Mouse (Mus musculus): ENCODE data around the gene Fam69a. TPM values are rescaled to one million over a fixed set of nuclear protein-coding genes. Genes with fewer than 3 reads are reported as not detected.

The Fam69a gene
- polyA plus RNA-seq, 1 experiment from 2014 or later = 18.1 TPM

GRCm38 (mm10) chr5:107995936-107996335, 9.1 kb upstream of the Fam69a start:
- DNase-seq (ENCODE audit: low spot score) (no peak), ATAC-seq (replicated peaks; ENCODE audit: low FRiP score) (no peak)
- WGBS = 84% methylated on average over 2 of the region's 2 CpGs
- H3K4me2 ChIP-seq (ENCODE audit: low read depth, low read length, severe bottlenecking) = no peak overlapping the region
- no peak overlapping the region for H3K9ac ChIP-seq (ENCODE audit: low read length)
- no peaks in the 10 kb centered on the region for H3K27me3 ChIP-seq (ENCODE audit: control insufficient read depth, insufficient read depth, low read length)
- H3K4me3 ChIP-seq (ENCODE audit: low read depth, low read length) = no peak overlapping the region
- no peak overlapping the region for H3K27ac ChIP-seq (ENCODE audit: low read depth, low read length)
- H3K36me3 ChIP-seq (ENCODE audit: control insufficient read depth, insufficient read depth, low read length) = no peaks in the 10 kb centered on the region
- no peaks in the 10 kb centered on the region for H3K4me1 ChIP-seq (replicated peaks; ENCODE audit: control insufficient read depth, insufficient read depth, low read length)
- no peaks in the 10 kb centered on the region for H3K9me3 ChIP-seq (ENCODE audit: control insufficient read depth, low read length)

GRCm38 (mm10) chr5:107987835-107988251, 958 bp upstream of the Fam69a start:
- no peaks in the 10 kb centered on the region for H3K36me3 ChIP-seq (ENCODE audit: control insufficient read depth, insufficient read depth, low read length)
- H3K27ac ChIP-seq (ENCODE audit: low read depth, low read length) = no peak overlapping the region
- 22% methylated on average over 5 of the region's 5 CpGs for WGBS
- no peaks in the 10 kb centered on the region for H3K9me3 ChIP-seq (ENCODE audit: control insufficient read depth, low read length)
- no peaks in the 10 kb centered on the region for H3K27me3 ChIP-seq (ENCODE audit: control insufficient read depth, insufficient read depth, low read length)
- peak overlapping the region; percentile 81 for H3K9ac ChIP-seq (ENCODE audit: low read length)
- H3K4me3 ChIP-seq (ENCODE audit: low read depth, low read length) = peak overlapping the region; percentile 75
- ATAC-seq (replicated peaks; ENCODE audit: low FRiP score) = 0 out of 2 replicates have a peak, but pooled peaks have one; percentile 32
- DNase-seq (ENCODE audit: low spot score) = no peak
- peak overlapping the region; percentile 82 for H3K4me2 ChIP-seq (ENCODE audit: low read depth, low read length, severe bottlenecking)
- no peaks in the 10 kb centered on the region for H3K4me1 ChIP-seq (replicated peaks; ENCODE audit: control insufficient read depth, insufficient read depth, low read length)

GRCm38 (mm10) chr5:107986255-107986966, 474 bp downstream of the Fam69a start:
- H3K36me3 ChIP-seq (ENCODE audit: control insufficient read depth, insufficient read depth, low read length) = no peaks in the 10 kb centered on the region
- no peak for DNase-seq (ENCODE audit: low spot score)
- peak overlapping the region; percentile 79 for H3K27ac ChIP-seq (ENCODE audit: low read depth, low read length)
- H3K9ac ChIP-seq (ENCODE audit: low read length) = peak overlapping the region; percentile 81
- H3K4me2 ChIP-seq (ENCODE audit: low read depth, low read length, severe bottlenecking) = peak overlapping the region; percentile 82
- no peaks in the 10 kb centered on the region for H3K27me3 ChIP-seq (ENCODE audit: control insufficient read depth, insufficient read depth, low read length)
- no peaks in the 10 kb centered on the region for H3K9me3 ChIP-seq (ENCODE audit: control insufficient read depth, low read length)
- under 1% methylated on average over 41 of the region's 54 CpGs for WGBS
- peak; percentile 82 for ATAC-seq (replicated peaks; ENCODE audit: low FRiP score)
- peak overlapping the region; percentile 75 for H3K4me3 ChIP-seq (ENCODE audit: low read depth, low read length)
- no peaks in the 10 kb centered on the region for H3K4me1 ChIP-seq (replicated peaks; ENCODE audit: control insufficient read depth, insufficient read depth, low read length)

GRCm38 (mm10) chr5:107983946-107984345, 2.9 kb downstream of the Fam69a start:
- no peak for DNase-seq (ENCODE audit: low spot score)
- Histone ChIP-seq H3K9ac (ENCODE audit: low read length) (no peak overlapping the region), H3K4me2 (ENCODE audit: low read depth, low read length, severe bottlenecking) (no peak overlapping the region), H3K9me3 (ENCODE audit: control insufficient read depth, low read length) (no peaks in the 10 kb centered on the region), H3K27me3 (ENCODE audit: control insufficient read depth, insufficient read depth, low read length) (no peaks in the 10 kb centered on the region), H3K36me3 (ENCODE audit: control insufficient read depth, insufficient read depth, low read length) (no peaks in the 10 kb centered on the region), H3K27ac (ENCODE audit: low read depth, low read length) (no peak overlapping the region), H3K4me1 (replicated peaks; ENCODE audit: control insufficient read depth, insufficient read depth, low read length) (no peaks in the 10 kb centered on the region), H3K4me3 (ENCODE audit: low read depth, low read length) (no peak overlapping the region)
- ATAC-seq (replicated peaks; ENCODE audit: low FRiP score) = no peak
- 96% methylated on average over 5 of the region's 5 CpGs for WGBS

- no peaks in the 10 kb centered on the region for H3K27me3 ChIP-seq (ENCODE audit: control insufficient read depth, insufficient read depth, low read length)
- H3K9me3 ChIP-seq (ENCODE audit: control insufficient read depth, low read length) = no peaks in the 10 kb centered on the region
- no peak overlapping the region for H3K27ac ChIP-seq (ENCODE audit: low read depth, low read length)
- no peak overlapping the region for H3K4me3 ChIP-seq (ENCODE audit: low read depth, low read length)
- ATAC-seq (replicated peaks; ENCODE audit: low FRiP score) (no peak), DNase-seq (ENCODE audit: low spot score) (no peak)
- H3K4me1 ChIP-seq (replicated peaks; ENCODE audit: control insufficient read depth, insufficient read depth, low read length) = no peaks in the 10 kb centered on the region
- no peak overlapping the region for H3K9ac ChIP-seq (ENCODE audit: low read length)
- WGBS = 89% methylated on average over 3 of the region's 3 CpGs
- H3K36me3 ChIP-seq (ENCODE audit: control insufficient read depth, insufficient read depth, low read length) = no peaks in the 10 kb centered on the region
- no peak overlapping the region for H3K4me2 ChIP-seq (ENCODE audit: low read depth, low read length, severe bottlenecking)
Measured at GRCm38 (mm10) chr5:107982016-107982415, 4.9 kb downstream of the Fam69a start.

GRCm38 (mm10) chr5:107979901-107980300, 7.0 kb downstream of the Fam69a start:
- WGBS = 94% methylated on average over 1 of the region's 1 CpGs
- no peak for ATAC-seq (replicated peaks; ENCODE audit: low FRiP score)
- no peak overlapping the region for H3K9ac ChIP-seq (ENCODE audit: low read length)

GRCm38 (mm10) chr5:107978289-107979035, 8.4 kb downstream of the Fam69a start:
- H3K27ac ChIP-seq (ENCODE audit: low read depth, low read length) = no peak overlapping the region
- DNase-seq (ENCODE audit: low spot score) (no peak), ATAC-seq (replicated peaks; ENCODE audit: low FRiP score) (no peak)
- H3K9me3 ChIP-seq (ENCODE audit: control insufficient read depth, low read length) = no peaks in the 10 kb centered on the region
- 86% methylated on average over 6 of the region's 6 CpGs for WGBS
- H3K27me3 ChIP-seq (ENCODE audit: control insufficient read depth, insufficient read depth, low read length) = no peaks in the 10 kb centered on the region
- no peaks in the 10 kb centered on the region for H3K36me3 ChIP-seq (ENCODE audit: control insufficient read depth, insufficient read depth, low read length)
- no peaks in the 10 kb centered on the region for H3K4me1 ChIP-seq (replicated peaks; ENCODE audit: control insufficient read depth, insufficient read depth, low read length)
- H3K9ac ChIP-seq (ENCODE audit: low read length) = no peak overlapping the region
- H3K4me2 ChIP-seq (ENCODE audit: low read depth, low read length, severe bottlenecking) = no peak overlapping the region
- H3K4me3 ChIP-seq (ENCODE audit: low read depth, low read length) = no peak overlapping the region

More at GRCm38 (mm10) chr5:107979901-107980300, 7.0 kb downstream of the Fam69a start:
- Histone ChIP-seq H3K9me3 (ENCODE audit: control insufficient read depth, low read length) (no peaks in the 10 kb centered on the region), H3K27me3 (ENCODE audit: control insufficient read depth, insufficient read depth, low read length) (no peaks in the 10 kb centered on the region), H3K4me3 (ENCODE audit: low read depth, low read length) (no peak overlapping the region), H3K27ac (ENCODE audit: low read depth, low read length) (no peak overlapping the region), H3K4me2 (ENCODE audit: low read depth, low read length, severe bottlenecking) (no peak overlapping the region), H3K4me1 (replicated peaks; ENCODE audit: control insufficient read depth, insufficient read depth, low read length) (no peaks in the 10 kb centered on the region), H3K36me3 (ENCODE audit: control insufficient read depth, insufficient read depth, low read length) (no peaks in the 10 kb centered on the region)
- no peak for DNase-seq (ENCODE audit: low spot score)

GRCm38 (mm10) chr5:107977640-107978288, 9.1 kb downstream of the Fam69a start:
- Histone ChIP-seq H3K4me3 (ENCODE audit: low read depth, low read length) (no peak overlapping the region), H3K9me3 (ENCODE audit: control insufficient read depth, low read length) (no peaks in the 10 kb centered on the region), H3K27ac (ENCODE audit: low read depth, low read length) (no peak overlapping the region), H3K4me2 (ENCODE audit: low read depth, low read length, severe bottlenecking) (no peak overlapping the region), H3K9ac (ENCODE audit: low read length) (no peak overlapping the region), H3K27me3 (ENCODE audit: control insufficient read depth, insufficient read depth, low read length) (no peaks in the 10 kb centered on the region), H3K36me3 (ENCODE audit: control insufficient read depth, insufficient read depth, low read length) (no peaks in the 10 kb centered on the region), H3K4me1 (replicated peaks; ENCODE audit: control insufficient read depth, insufficient read depth, low read length) (no peaks in the 10 kb centered on the region)
- DNase-seq (ENCODE audit: low spot score) (no peak), ATAC-seq (replicated peaks; ENCODE audit: low FRiP score) (no peak)
- 77% methylated on average over 3 of the region's 3 CpGs for WGBS

Data from forebrain, embryonic 11.5 days (tissue).